Mouse (Mus musculus) brain, embryonic 14.5 days (tissue): ENCODE results near the gene Spats2l.

Experiments used
- CTCF ChIP-seq: fragments of 200-500 bp; IDR thresholded peaks from 2 replicates; pipeline ENCODE4 v1.5.1; 2012; ENCODE audit warnings: inconsistent platforms, mild to moderate bottlenecking, moderate library complexity, borderline replicate concordance; ENCODE audit not compliant: insufficient read depth, insufficient read length; ENCODE audit errors: extremely low read depth
- POLR2A ChIP-seq: fragments of 200-500 bp; IDR thresholded peaks from 2 replicates; pipeline ENCODE4 v1.6.1; 2012; ENCODE audit warnings: mild to moderate bottlenecking, inconsistent platforms, borderline replicate concordance; ENCODE audit not compliant: poor library complexity, insufficient read depth, insufficient read length, severe bottlenecking; ENCODE audit errors: extremely low read depth

- no peak for TF ChIP-seq POLR2A
- TF ChIP-seq CTCF: no peak
Observed at GRCm38 (mm10) chr1:57820428-57820997, 46.6 kb downstream of the Spats2l start.
